Mouse (Mus musculus) limb, embryonic 15.5 days (tissue): ENCODE results near the gene Ptprn2. TPM values are rescaled to one million over a fixed set of nuclear protein-coding genes. Genes with fewer than 3 reads are reported as not detected.
A peak's percentile ranks its signal among the peaks of the same experiment; 100 is the strongest.

ENCODE experiments used
- ATAC-seq: fragments of 200-750 bp; cut with Nextera tagmentation; 2 replicates; pipeline ENCODE4 v1.8.0; 2017; ENCODE audit warnings: low read depth, moderate TSS enrichment; ENCODE audit not compliant: insufficient number of reproducible peaks, low FRiP score, low TSS enrichment
- H3K27ac ChIP-seq: fragments of 300-500 bp; sonication (generic); 2 replicates; pipeline ENCODE4 v1.5.1; 2015; ENCODE audit warnings: moderate library complexity, mild to moderate bottlenecking, inconsistent platforms
- H3K27me3 ChIP-seq: fragments of 300-500 bp; sonication (generic); 2 replicates; pipeline ENCODE4 v1.6.1; 2015; ENCODE audit warnings: inconsistent platforms
- H3K36me3 ChIP-seq: fragments of 300-500 bp; sonication (generic); 2 replicates; pipeline ENCODE4 v1.6.1; 2015; ENCODE audit warnings: inconsistent platforms
- H3K4me1 ChIP-seq: fragments of 300-500 bp; sonication (generic); 2 replicates; pipeline ENCODE4 v1.6.1; 2015; ENCODE audit warnings: inconsistent platforms
- H3K4me2 ChIP-seq: fragments of 300-500 bp; sonication (generic); 2 replicates; pipeline ENCODE4 v1.6.1; 2015; ENCODE audit warnings: mild to moderate bottlenecking, inconsistent platforms
- H3K4me3 ChIP-seq: fragments of 300-500 bp; sonication (generic); 2 replicates; pipeline ENCODE4 v1.5.1; 2015; ENCODE audit warnings: mild to moderate bottlenecking, inconsistent platforms
- H3K9ac ChIP-seq: fragments of 300-500 bp; sonication (generic); 2 replicates; pipeline ENCODE4 v1.6.1; 2015; ENCODE audit warnings: inconsistent platforms
- H3K9me3 ChIP-seq: fragments of 300-500 bp; sonication (generic); 2 replicates; pipeline ENCODE4 v1.6.1; 2016; ENCODE audit warnings: inconsistent platforms
- WGBS: fragments of 180-500 bp; shearing (Covaris S2); methylation state at CpG from one replicate; pipeline ENCODE4 v1.1.7; 2015; 5-methylcytosine and 5-hydroxymethylcytosine counted together
- polyA plus RNA-seq: library from polyadenylated mRNA; unstranded; fragments of >200 nt; fragmentation: Nextera tagmentation; extraction: Ambion mirVana; gene quantifications from 2 replicates; pipeline ENCODE4 v1.2.1, GENCODE M21; 2015

Ptprn2 gene
- polyA plus RNA-seq, 1 experiment from 2014 or later: 0.15 TPM

DNA sequence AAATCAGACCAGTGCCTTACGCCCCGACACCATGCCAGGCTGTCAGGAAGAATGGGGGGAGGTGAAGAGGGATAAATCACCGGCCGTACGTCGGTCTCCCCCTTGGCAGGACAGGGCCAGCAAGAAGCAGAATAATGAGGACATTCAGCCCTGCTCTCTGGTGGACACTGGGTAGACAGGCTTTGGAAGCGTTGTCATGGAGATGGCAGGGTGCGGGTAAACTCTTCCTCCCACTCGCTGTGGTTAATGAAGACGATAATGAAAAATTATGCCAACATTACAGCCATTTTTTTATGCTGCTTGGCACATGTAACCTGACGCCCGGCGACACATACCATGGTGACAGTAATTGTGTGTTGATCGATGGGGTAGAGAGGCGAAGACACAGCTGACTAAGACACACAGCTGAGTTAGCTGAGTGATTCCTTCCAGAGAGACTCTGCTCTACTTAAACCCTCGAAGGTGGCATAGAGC is 621.7 kb downstream of the Ptprn2 start:
- 30% methylated on average over 16 of the region's 16 CpGs for WGBS
- Histone ChIP-seq H3K4me2 (0 out of 2 replicates have a peak overlapping the region, but pooled peaks have one; percentile 19), H3K27ac (no peak overlapping the region), H3K4me1 (peaks cover 5% of the 10 kb centered on the region; the same call in 1 of the 2 replicates), H3K4me3 (no peak overlapping the region), H3K27me3 (no peaks in the 10 kb centered on the region), H3K9ac (no peak overlapping the region), H3K9me3 (no peaks in the 10 kb centered on the region), H3K36me3 (no peaks in the 10 kb centered on the region)
- ATAC-seq: no peak

- ATAC-seq: no peak
- H3K9ac ChIP-seq: no peak overlapping the region
- no peak overlapping the region for H3K4me2 ChIP-seq
These were observed 629.8 kb downstream of the Ptprn2 start for GRCm38 (mm10) chr12:117115254-117115865.

GRCm38 (mm10) chr12:117127078-117127477 is 641.6 kb downstream of the Ptprn2 start:
- Histone ChIP-seq H3K4me1 (no peaks in the 10 kb centered on the region), H3K36me3 (no peaks in the 10 kb centered on the region), H3K4me2 (no peak overlapping the region), H3K9me3 (no peaks in the 10 kb centered on the region), H3K4me3 (no peak overlapping the region), H3K27ac (no peak overlapping the region), H3K9ac (no peak overlapping the region), H3K27me3 (no peaks in the 10 kb centered on the region)
- no peak for ATAC-seq
- WGBS: 92% methylated on average over 3 of the region's 3 CpGs

More at GRCm38 (mm10) chr12:117115254-117115865, 629.8 kb downstream of the Ptprn2 start:
- Histone ChIP-seq H3K27ac (no peak overlapping the region), H3K4me3 (no peak overlapping the region), H3K4me1 (no peaks in the 10 kb centered on the region), H3K9me3 (no peaks in the 10 kb centered on the region), H3K36me3 (no peaks in the 10 kb centered on the region), H3K27me3 (no peaks in the 10 kb centered on the region)
- 63% methylated on average over 10 of the region's 10 CpGs for WGBS

DNA sequence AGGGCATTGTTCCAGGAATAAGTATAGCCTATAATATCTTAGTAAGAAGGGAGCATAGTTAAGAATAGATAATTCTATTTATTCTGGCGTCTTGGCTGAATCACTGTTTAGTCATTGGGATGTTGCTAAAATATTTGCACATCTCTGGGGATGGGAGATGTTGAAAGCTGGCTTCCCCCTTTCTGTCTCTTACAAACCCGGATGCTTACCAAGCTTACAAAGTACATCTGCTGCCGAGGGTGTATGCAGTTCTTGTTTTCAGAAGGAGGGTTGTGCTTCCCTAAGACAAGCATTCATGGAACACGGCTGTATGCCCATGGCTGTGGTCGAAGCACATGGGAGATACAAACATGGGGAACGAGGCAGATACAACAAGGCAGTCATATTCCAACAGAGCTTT is 642.0 kb downstream of the Ptprn2 start:
- Histone ChIP-seq H3K9ac (no peak overlapping the region), H3K4me2 (no peak overlapping the region), H3K9me3 (no peaks in the 10 kb centered on the region), H3K27me3 (no peaks in the 10 kb centered on the region), H3K4me1 (no peaks in the 10 kb centered on the region), H3K4me3 (no peak overlapping the region), H3K27ac (no peak overlapping the region), H3K36me3 (no peaks in the 10 kb centered on the region)
- 82% methylated on average over 6 of the region's 6 CpGs for WGBS
- no peak for ATAC-seq

DNA sequence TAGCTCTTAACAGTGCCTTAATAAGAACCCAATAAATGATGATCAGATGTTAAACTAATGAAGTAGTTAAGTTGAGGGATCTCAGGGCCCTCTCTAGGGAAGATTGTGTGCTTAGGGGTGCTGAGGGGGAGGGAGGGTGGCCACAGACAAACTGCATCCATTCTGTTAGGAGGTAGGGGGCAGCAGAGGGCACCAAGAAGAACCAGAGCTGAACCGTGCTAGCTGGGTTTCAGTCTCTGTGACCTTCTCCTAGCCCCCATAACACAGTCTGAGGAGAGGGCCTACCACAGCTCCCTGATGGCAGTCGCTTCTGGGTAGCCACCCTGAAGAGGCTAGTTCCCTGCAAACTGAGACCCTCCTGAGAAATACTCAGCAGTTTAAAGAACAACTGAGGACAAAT is 646.6 kb downstream of the Ptprn2 start:
- H3K4me2 ChIP-seq: no peak overlapping the region
- no peaks in the 10 kb centered on the region for H3K4me1 ChIP-seq
- no peaks in the 10 kb centered on the region for H3K27me3 ChIP-seq
- no peak overlapping the region for H3K9ac ChIP-seq
- ATAC-seq: no peak
- no peaks in the 10 kb centered on the region for H3K36me3 ChIP-seq
- WGBS: 14% methylated on average over 2 of the region's 2 CpGs
- H3K9me3 ChIP-seq: no peaks in the 10 kb centered on the region
- no peak overlapping the region for H3K4me3 ChIP-seq
- no peak overlapping the region for H3K27ac ChIP-seq

DNA sequence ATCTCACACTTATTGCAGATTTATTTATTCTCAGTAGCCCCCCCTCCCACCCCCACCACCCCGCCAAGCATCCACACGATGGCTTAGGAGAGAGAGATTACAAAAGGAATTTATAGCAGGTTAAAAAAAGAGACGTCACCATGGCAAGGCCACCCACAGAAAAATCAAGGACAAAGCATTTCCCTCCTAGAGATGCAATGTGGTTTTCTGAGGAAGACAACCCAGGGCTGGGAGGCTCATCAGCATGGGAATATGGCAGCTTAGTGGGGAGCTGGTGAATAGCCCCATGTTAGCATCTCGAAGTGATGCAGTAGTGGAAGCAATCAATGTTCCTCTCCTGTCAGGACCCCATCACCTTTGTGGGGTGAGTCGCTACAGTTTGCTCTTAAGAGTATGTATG is 649.7 kb downstream of the Ptprn2 start:
- H3K9me3 ChIP-seq: no peaks in the 10 kb centered on the region

DNA sequence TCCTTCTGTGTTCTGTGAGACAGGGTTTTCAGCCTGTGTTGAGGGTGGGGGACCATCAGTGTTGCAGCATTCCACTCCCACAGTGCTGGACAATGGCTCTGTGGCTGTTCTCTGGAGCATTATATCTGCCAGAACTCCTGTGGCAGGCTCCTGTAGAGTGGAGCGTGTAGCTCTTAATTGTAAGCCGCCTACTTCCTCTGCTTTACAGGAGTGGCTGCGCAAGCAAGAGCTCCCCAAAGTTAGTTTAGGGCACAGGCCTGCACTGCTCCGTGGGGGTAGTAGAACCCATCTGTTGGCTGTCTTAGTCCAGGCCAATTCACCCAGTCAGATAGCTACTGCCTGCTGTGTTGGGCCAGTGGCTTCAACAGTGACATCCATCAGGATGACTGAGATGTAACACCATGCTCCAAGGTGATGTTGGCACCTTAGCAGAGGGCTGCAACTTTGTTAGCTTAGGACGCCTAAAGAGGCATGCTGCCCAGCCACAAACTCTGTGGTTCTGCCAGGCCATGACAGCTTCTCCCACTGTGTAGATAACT is 651.0 kb downstream of the Ptprn2 start:
- H3K9ac ChIP-seq: no peak overlapping the region
- no peak overlapping the region for H3K4me3 ChIP-seq
- H3K27ac ChIP-seq: no peak overlapping the region
- no peak overlapping the region for H3K4me2 ChIP-seq
- H3K9me3 ChIP-seq: no peaks in the 10 kb centered on the region
- H3K4me1 ChIP-seq: no peaks in the 10 kb centered on the region
- no peaks in the 10 kb centered on the region for H3K27me3 ChIP-seq
- 56% methylated on average over 5 of the region's 5 CpGs for WGBS
- H3K36me3 ChIP-seq: no peaks in the 10 kb centered on the region
- no peak for ATAC-seq

More for the DNA sequence above, 649.7 kb downstream of the Ptprn2 start:
- H3K9ac ChIP-seq: no peak overlapping the region
- no peak for ATAC-seq
- no peaks in the 10 kb centered on the region for H3K27me3 ChIP-seq
- 77% methylated on average over 5 of the region's 5 CpGs for WGBS
- H3K4me2 ChIP-seq: no peak overlapping the region
- H3K36me3 ChIP-seq: no peaks in the 10 kb centered on the region
- no peaks in the 10 kb centered on the region for H3K4me1 ChIP-seq
- no peak overlapping the region for H3K27ac ChIP-seq
- no peak overlapping the region for H3K4me3 ChIP-seq

GRCm38 (mm10) chr12:117140901-117141300 is 655.4 kb downstream of the Ptprn2 start:
- 59% methylated on average over 4 of the region's 4 CpGs for WGBS
- H3K36me3 ChIP-seq: no peaks in the 10 kb centered on the region

DNA sequence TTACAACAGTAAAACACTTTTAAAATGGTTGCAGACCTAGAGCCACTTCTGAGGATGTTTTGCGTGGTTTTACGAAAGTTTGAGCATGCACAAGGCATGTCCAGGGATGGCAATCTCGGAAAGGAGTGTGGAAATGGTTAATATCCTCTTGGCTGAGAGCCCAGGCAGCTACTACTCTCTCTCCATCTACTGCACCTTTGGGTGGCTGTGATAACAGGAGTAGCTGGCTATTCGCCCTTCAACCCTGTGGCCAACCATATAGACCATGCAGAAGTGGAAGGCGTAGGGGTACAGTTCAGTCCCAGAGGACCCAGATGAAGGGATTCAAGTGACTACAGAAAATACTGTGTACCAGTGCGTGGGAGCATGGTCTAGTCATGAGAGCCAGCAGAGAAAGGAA is 655.9 kb downstream of the Ptprn2 start:
- ATAC-seq: no peak

More at GRCm38 (mm10) chr12:117140901-117141300, 655.4 kb downstream of the Ptprn2 start:
- Histone ChIP-seq H3K9me3 (no peaks in the 10 kb centered on the region), H3K27me3 (0 out of 2 replicates have a peak, but pooled peaks cover 4% of the 10 kb centered on the region), H3K9ac (no peak overlapping the region), H3K4me3 (no peak overlapping the region), H3K27ac (no peak overlapping the region), H3K4me1 (no peaks in the 10 kb centered on the region), H3K4me2 (no peak overlapping the region)
- ATAC-seq: no peak

GRCm38 (mm10) chr12:117149176-117149575 is 663.7 kb downstream of the Ptprn2 start:
- H3K9me3 ChIP-seq: no peaks in the 10 kb centered on the region
- no peak for ATAC-seq
- H3K27ac ChIP-seq: no peak overlapping the region
- H3K4me3 ChIP-seq: no peak overlapping the region
- WGBS: 19% methylated on average over 7 of the region's 7 CpGs
- peaks cover 51% of the 10 kb centered on the region for H3K27me3 ChIP-seq
- H3K36me3 ChIP-seq: no peaks in the 10 kb centered on the region
- H3K4me2 ChIP-seq: no peak overlapping the region
- no peak overlapping the region for H3K9ac ChIP-seq
- H3K4me1 ChIP-seq: peaks cover 25% of the 10 kb centered on the region

More for the DNA sequence above, 655.9 kb downstream of the Ptprn2 start:
- WGBS: 67% methylated on average over 6 of the region's 6 CpGs
- Histone ChIP-seq H3K9me3 (no peaks in the 10 kb centered on the region), H3K36me3 (no peaks in the 10 kb centered on the region), H3K27ac (no peak overlapping the region), H3K27me3 (0 out of 2 replicates have a peak, but pooled peaks cover 4% of the 10 kb centered on the region), H3K9ac (no peak overlapping the region), H3K4me2 (no peak overlapping the region), H3K4me3 (no peak overlapping the region), H3K4me1 (no peaks in the 10 kb centered on the region)

GRCm38 (mm10) chr12:117150611-117151395 is 665.3 kb downstream of the Ptprn2 start:
- no peak for ATAC-seq
- Histone ChIP-seq H3K9ac (no peak overlapping the region), H3K4me3 (peak overlapping the region; percentile 4; the same call in 1 of the 2 replicates), H3K4me2 (peak overlapping the region; percentile 27), H3K27me3 (peaks cover 63% of the 10 kb centered on the region), H3K4me1 (peaks cover 39% of the 10 kb centered on the region), H3K36me3 (no peaks in the 10 kb centered on the region), H3K27ac (no peak overlapping the region), H3K9me3 (no peaks in the 10 kb centered on the region)
- WGBS: 13% methylated on average over 33 of the region's 33 CpGs

DNA sequence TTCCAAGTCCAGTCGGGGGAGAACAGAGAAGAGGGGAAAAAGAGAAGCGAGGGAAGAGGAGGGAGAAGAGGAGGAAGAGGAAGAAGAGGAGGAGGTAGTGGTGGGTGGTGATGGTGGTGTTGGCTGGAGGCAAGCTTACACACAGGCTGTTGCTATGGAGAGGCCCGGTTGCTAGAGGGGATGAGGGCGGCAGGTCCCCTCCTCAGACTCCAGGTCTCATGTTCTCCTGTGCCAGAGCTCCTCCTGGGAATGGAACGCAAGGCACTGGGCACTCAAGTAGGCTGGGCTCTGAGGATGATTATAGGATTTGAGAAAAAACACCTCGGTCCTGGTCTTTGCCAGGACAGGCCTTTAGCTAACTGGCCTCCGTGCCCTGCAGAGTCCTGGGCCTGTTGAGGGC is 666.1 kb downstream of the Ptprn2 start:
- Histone ChIP-seq H3K4me1 (peaks cover 39% of the 10 kb centered on the region), H3K9ac (no peak overlapping the region), H3K9me3 (no peaks in the 10 kb centered on the region), H3K4me3 (no peak overlapping the region), H3K27me3 (peaks cover 69% of the 10 kb centered on the region), H3K36me3 (no peaks in the 10 kb centered on the region), H3K27ac (no peak overlapping the region), H3K4me2 (no peak overlapping the region)
- 12% methylated on average over 7 of the region's 7 CpGs for WGBS
- no peak for ATAC-seq
